Mouse (Mus musculus): ENCODE data around the gene Dop1b. TPM values are rescaled to one million over a fixed set of nuclear protein-coding genes. Genes with fewer than 3 reads are reported as not detected.
A peak's percentile ranks its signal among the peaks of the same experiment; 100 is the strongest.
"Not testable (repeated sequence)": the region's sequence is repeated elsewhere in the genome, so short reads cannot be mapped to it uniquely, and the experiment has no call there.

Dop1b gene
- polyA plus RNA-seq, 1 experiment from 2014 or later: 20.4 TPM

DNA sequence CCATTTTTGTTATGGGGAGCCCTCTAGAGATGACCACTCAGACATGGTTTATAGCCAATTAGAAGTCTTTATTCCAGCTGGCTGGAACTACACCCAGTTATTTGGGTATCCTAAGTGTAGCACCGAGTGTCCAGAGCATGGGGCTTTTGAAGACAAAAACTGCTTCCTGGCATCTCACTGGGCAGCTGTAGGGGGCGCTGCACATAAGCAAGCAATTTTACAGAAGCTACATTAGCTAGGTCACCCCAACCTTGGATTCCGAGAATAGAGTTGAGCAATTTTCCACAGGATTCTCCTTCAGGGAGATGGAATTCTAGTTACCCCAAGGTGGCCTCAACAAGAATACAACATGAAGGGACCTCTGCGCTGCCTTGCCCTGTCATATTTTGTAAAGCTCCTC lies 113.1 kb downstream of the Dop1b start:
- Histone ChIP-seq H3K4me2 (replicated peaks; ENCODE audit: low read depth, low read length) (no peak overlapping the region), H3K9ac (replicated peaks; ENCODE audit: low read depth, low read length) (no peak overlapping the region), H3K9me3 (ENCODE audit: control insufficient read depth, low read depth, low read length) (peaks cover 8% of the 10 kb centered on the region; the same call in 1 of the 2 replicates), H3K4me3 (ENCODE audit: low read depth, low read length) (no peak overlapping the region), H3K4me1 (ENCODE audit: control insufficient read depth, insufficient read depth, low read length) (no peaks in the 10 kb centered on the region), H3K27me3 (ENCODE audit: control insufficient read depth, insufficient read depth, low read length) (no peaks in the 10 kb centered on the region), H3K36me3 (ENCODE audit: control insufficient read depth, insufficient read depth, low read length) (no peaks in the 10 kb centered on the region), H3K27ac (ENCODE audit: low read length) (no peak overlapping the region)
- ATAC-seq (ENCODE audit: insufficient number of reproducible peaks, insufficient read depth, low FRiP score, low read depth): no peak
- WGBS: 83% methylated on average over 4 of the region's 4 CpGs

DNA sequence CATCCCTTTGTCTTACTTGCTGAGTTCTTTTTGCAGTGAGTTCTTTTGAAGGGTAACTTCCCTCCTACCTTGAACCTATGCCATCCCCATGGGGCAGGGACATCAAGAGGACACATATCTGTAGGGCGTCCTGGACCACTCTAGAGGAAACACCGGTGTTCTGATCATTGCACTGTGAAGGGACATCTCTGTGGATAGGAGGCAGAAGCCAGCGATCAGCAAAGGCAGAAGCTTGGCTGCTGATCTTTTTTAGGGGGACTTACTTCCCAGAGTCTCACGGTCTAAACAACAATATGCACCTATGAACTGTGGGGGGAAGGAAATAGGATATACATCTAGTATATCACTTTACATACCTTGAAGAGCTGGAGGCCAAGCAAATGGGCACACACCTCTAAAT lies 113.8 kb downstream of the Dop1b start:
- Histone ChIP-seq H3K27me3 (ENCODE audit: control insufficient read depth, insufficient read depth, low read length) (no peaks in the 10 kb centered on the region), H3K4me3 (ENCODE audit: low read depth, low read length) (no peak overlapping the region), H3K4me2 (replicated peaks; ENCODE audit: low read depth, low read length) (no peak overlapping the region), H3K9ac (replicated peaks; ENCODE audit: low read depth, low read length) (no peak overlapping the region), H3K9me3 (ENCODE audit: control insufficient read depth, low read depth, low read length) (peaks cover 8% of the 10 kb centered on the region; the same call in 1 of the 2 replicates), H3K4me1 (ENCODE audit: control insufficient read depth, insufficient read depth, low read length) (no peaks in the 10 kb centered on the region), H3K27ac (ENCODE audit: low read length) (no peak overlapping the region), H3K36me3 (ENCODE audit: control insufficient read depth, insufficient read depth, low read length) (no peaks in the 10 kb centered on the region)
- 84% methylated on average over 4 of the region's 4 CpGs for WGBS
- ATAC-seq (ENCODE audit: insufficient number of reproducible peaks, insufficient read depth, low FRiP score, low read depth): no peak

DNA sequence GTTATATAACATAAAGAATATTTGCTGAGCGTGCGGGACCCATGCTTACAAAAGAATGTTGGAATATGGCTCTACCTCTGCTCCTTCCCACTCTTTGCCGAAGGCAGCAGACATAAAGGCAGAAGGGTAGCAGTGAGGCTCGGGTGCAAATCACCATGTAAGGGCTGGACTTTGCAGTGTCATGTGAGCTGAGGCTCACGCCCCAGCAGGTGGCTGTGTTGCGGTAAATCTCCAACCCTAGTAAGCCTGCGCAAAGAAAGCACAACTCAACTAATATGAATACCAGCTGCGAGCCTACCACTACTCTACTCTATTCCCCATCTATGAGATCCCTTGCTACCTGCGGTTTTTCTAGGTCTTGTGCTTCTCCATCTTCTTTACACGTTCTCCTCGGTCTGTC lies 114.3 kb downstream of the Dop1b start:
- ATAC-seq (ENCODE audit: insufficient number of reproducible peaks, insufficient read depth, low FRiP score, low read depth): no peak
- H3K4me3 ChIP-seq (ENCODE audit: low read depth, low read length): no peak overlapping the region
- no peaks in the 10 kb centered on the region for H3K4me1 ChIP-seq (ENCODE audit: control insufficient read depth, insufficient read depth, low read length)
- peaks cover 8% of the 10 kb centered on the region; the same call in 1 of the 2 replicates for H3K9me3 ChIP-seq (ENCODE audit: control insufficient read depth, low read depth, low read length)
- no peaks in the 10 kb centered on the region for H3K36me3 ChIP-seq (ENCODE audit: control insufficient read depth, insufficient read depth, low read length)
- H3K27ac ChIP-seq (ENCODE audit: low read length): no peak overlapping the region
- no peak overlapping the region for H3K4me2 ChIP-seq (replicated peaks; ENCODE audit: low read depth, low read length)
- no peak overlapping the region for H3K9ac ChIP-seq (replicated peaks; ENCODE audit: low read depth, low read length)
- 64% methylated on average over 11 of the region's 11 CpGs for WGBS
- H3K27me3 ChIP-seq (ENCODE audit: control insufficient read depth, insufficient read depth, low read length): no peaks in the 10 kb centered on the region

DNA sequence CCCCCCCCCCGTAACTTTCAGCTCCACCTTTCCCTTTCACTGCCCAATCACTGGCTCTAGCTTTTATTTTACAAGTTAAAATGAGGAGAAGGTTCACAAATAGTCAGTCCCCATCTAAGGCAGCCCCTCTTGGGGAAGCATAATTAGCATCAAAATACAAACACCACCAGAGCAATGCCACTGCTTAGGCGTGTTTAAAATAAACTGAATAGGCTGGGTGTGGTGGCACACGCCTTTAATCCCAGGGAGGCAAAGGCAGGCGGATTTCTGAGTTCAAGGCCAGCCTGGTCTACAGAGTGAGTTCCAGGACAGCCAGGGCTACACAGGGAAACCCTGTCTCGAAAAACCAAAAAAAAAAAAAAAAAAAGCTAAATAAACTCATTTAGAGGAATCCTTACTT lies 114.8 kb downstream of the Dop1b start:
- H3K27me3 ChIP-seq (ENCODE audit: control insufficient read depth, insufficient read depth, low read length); H3K4me2 ChIP-seq (replicated peaks; ENCODE audit: low read depth, low read length); H3K36me3 ChIP-seq (ENCODE audit: control insufficient read depth, insufficient read depth, low read length); H3K9ac ChIP-seq (replicated peaks; ENCODE audit: low read depth, low read length); ATAC-seq (ENCODE audit: insufficient number of reproducible peaks, insufficient read depth, low FRiP score, low read depth); H3K9me3 ChIP-seq (ENCODE audit: control insufficient read depth, low read depth, low read length); H3K27ac ChIP-seq (ENCODE audit: low read length); H3K4me1 ChIP-seq (ENCODE audit: control insufficient read depth, insufficient read depth, low read length); H3K4me3 ChIP-seq (ENCODE audit: low read depth, low read length): not testable (repeated sequence)
- WGBS: 53% methylated on average over 5 of the region's 5 CpGs

DNA sequence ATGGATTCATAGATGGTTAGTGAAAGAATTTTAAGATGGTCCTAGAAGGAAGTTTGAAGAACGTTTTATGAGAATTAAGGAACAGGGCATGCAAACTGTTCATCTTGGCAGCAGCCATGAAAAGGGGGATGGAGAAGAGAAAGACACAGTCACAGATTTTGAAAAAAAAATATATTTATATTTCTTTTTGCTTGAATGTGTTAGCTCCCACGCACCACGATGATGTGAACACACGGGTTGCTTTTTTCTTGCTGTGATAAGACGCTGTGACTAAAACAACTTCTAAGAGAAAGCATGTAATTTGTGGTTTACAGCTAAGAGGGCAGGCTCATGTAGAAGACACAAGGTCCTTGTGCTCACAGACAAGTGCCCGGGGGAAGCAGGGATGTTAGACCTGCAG lies 115.2 kb downstream of the Dop1b start:
- H3K4me1 ChIP-seq (ENCODE audit: control insufficient read depth, insufficient read depth, low read length): no peaks in the 10 kb centered on the region
- no peaks in the 10 kb centered on the region for H3K36me3 ChIP-seq (ENCODE audit: control insufficient read depth, insufficient read depth, low read length)

DNA sequence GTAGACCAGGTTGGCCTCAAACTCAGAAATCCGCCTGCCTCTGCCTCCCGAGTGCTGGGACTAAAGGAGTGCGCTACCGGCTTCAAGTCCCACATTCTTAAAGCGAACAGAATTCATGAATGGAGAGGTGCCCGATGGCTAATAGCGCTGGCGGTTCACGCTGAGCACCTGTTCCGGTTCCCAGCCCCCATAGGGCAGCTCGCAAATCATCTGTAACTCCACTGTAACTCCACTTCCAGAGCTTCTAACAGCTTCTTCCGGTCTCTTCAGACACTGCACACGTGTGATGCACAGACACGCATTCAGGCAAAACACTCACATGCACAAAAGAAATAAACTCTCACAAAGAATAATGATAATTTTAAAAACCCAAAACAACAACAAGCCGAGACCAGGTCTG lies 117.8 kb downstream of the Dop1b start:
- Histone ChIP-seq H3K27ac (ENCODE audit: low read length) (no peak overlapping the region), H3K9ac (replicated peaks; ENCODE audit: low read depth, low read length) (no peak overlapping the region), H3K4me3 (ENCODE audit: low read depth, low read length) (no peak overlapping the region), H3K36me3 (ENCODE audit: control insufficient read depth, insufficient read depth, low read length) (no peaks in the 10 kb centered on the region), H3K9me3 (ENCODE audit: control insufficient read depth, low read depth, low read length) (no peaks in the 10 kb centered on the region), H3K4me2 (replicated peaks; ENCODE audit: low read depth, low read length) (no peak overlapping the region), H3K4me1 (ENCODE audit: control insufficient read depth, insufficient read depth, low read length) (peaks cover 9% of the 10 kb centered on the region), H3K27me3 (ENCODE audit: control insufficient read depth, insufficient read depth, low read length) (no peaks in the 10 kb centered on the region)
- 92% methylated on average over 15 of the region's 15 CpGs for WGBS
- no peak for ATAC-seq (ENCODE audit: insufficient number of reproducible peaks, insufficient read depth, low FRiP score, low read depth)

More for the DNA sequence above, 115.2 kb downstream of the Dop1b start:
- H3K9me3 ChIP-seq (ENCODE audit: control insufficient read depth, low read depth, low read length): peaks cover 8% of the 10 kb centered on the region; the same call in 1 of the 2 replicates
- no peak for ATAC-seq (ENCODE audit: insufficient number of reproducible peaks, insufficient read depth, low FRiP score, low read depth)
- no peak overlapping the region for H3K9ac ChIP-seq (replicated peaks; ENCODE audit: low read depth, low read length)
- H3K4me3 ChIP-seq (ENCODE audit: low read depth, low read length): no peak overlapping the region
- no peaks in the 10 kb centered on the region for H3K27me3 ChIP-seq (ENCODE audit: control insufficient read depth, insufficient read depth, low read length)
- H3K27ac ChIP-seq (ENCODE audit: low read length): no peak overlapping the region
- WGBS: 86% methylated on average over 6 of the region's 6 CpGs
- H3K4me2 ChIP-seq (replicated peaks; ENCODE audit: low read depth, low read length): no peak overlapping the region

DNA sequence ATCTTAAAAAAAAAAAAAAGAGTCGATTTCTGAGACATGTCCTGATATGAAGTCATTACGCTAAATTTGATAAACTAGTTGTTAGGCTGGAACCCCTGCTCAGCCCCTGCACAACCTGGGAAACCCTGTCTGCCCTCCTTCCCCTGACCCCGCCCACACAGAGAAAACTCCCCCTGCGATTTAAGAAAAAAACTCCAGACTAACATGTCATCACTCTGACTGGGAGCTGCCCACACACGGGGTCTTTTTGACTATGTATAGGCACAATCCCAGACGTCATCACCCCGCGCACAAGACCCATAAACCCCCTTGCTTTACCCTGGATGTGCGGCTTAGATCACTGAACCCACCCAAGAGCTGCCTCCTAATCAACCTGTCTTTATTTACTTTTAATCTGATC lies 118.4 kb downstream of the Dop1b start:
- Histone ChIP-seq H3K36me3 (ENCODE audit: control insufficient read depth, insufficient read depth, low read length) (no peaks in the 10 kb centered on the region), H3K4me2 (replicated peaks; ENCODE audit: low read depth, low read length) (no peak overlapping the region), H3K4me3 (ENCODE audit: low read depth, low read length) (no peak overlapping the region), H3K27me3 (ENCODE audit: control insufficient read depth, insufficient read depth, low read length) (no peaks in the 10 kb centered on the region), H3K4me1 (ENCODE audit: control insufficient read depth, insufficient read depth, low read length) (peaks cover 9% of the 10 kb centered on the region), H3K27ac (ENCODE audit: low read length) (no peak overlapping the region), H3K9me3 (ENCODE audit: control insufficient read depth, low read depth, low read length) (no peaks in the 10 kb centered on the region), H3K9ac (replicated peaks; ENCODE audit: low read depth, low read length) (no peak overlapping the region)
- WGBS: 83% methylated on average over 9 of the region's 9 CpGs
- no peak for ATAC-seq (ENCODE audit: insufficient number of reproducible peaks, insufficient read depth, low FRiP score, low read depth)

DNA sequence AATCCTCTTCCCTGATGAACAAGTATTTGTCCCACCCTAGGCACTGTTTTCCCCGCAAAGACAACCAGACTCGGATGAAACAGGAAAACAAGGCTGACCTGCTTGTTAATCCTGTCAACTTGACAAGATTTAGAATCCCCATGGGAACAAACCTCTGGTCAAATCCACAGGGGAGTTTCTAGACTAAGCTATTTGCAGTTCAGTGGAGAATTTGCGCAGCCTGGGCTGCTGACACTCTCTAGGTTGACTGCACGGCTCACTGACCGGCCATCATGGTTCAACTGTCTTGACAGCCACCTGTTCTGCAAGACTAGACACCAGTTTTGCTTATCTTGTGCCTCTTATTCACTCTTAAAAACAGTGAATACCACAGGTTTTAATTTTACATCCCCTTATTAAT lies 119.2 kb downstream of the Dop1b start:
- Histone ChIP-seq H3K9me3 (ENCODE audit: control insufficient read depth, low read depth, low read length) (no peaks in the 10 kb centered on the region), H3K4me3 (ENCODE audit: low read depth, low read length) (no peak overlapping the region), H3K9ac (replicated peaks; ENCODE audit: low read depth, low read length) (no peak overlapping the region), H3K4me1 (ENCODE audit: control insufficient read depth, insufficient read depth, low read length) (peaks cover 9% of the 10 kb centered on the region), H3K36me3 (ENCODE audit: control insufficient read depth, insufficient read depth, low read length) (no peaks in the 10 kb centered on the region), H3K27ac (ENCODE audit: low read length) (no peak overlapping the region), H3K4me2 (replicated peaks; ENCODE audit: low read depth, low read length) (no peak overlapping the region), H3K27me3 (ENCODE audit: control insufficient read depth, insufficient read depth, low read length) (no peaks in the 10 kb centered on the region)
- WGBS: 71% methylated on average over 5 of the region's 5 CpGs
- no peak for ATAC-seq (ENCODE audit: insufficient number of reproducible peaks, insufficient read depth, low FRiP score, low read depth)

DNA sequence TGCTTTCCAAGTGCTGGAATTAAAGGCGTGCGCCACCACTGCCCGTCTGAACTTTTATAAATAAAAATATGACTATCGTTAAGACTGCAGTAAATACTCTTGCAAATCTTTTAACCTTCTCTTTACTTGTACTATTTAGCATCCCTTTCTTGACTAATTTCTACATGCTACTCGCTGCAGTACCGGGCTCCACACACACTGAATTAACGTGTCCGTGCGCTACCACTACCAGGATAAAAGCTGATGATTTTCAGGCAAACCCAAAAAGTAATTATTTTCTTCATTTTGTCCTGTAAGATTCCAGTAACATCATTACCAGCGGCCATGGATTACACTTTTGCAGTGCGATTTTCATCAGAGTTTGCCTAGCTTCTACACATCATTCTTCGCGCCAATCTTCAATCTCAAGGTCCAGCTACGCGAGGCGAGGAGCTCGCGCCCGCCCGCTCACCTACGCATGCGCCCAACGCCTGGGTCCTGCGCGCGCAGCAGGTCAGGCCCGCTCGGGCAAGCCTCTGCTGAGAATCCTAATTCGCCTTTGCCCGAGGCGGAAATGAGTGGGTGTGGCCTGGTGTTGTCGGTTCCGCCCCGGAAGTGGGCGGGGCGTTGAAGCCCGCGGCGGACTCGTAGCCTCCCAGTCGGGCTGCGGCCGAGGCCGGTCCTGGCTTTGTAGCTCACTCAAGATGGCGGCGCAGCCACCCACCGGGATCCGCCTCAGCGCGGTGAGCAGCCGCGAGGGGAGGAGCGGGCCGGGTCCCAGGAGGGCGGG lies 120.1 kb downstream of the Dop1b start, which contains the start of gene Morc3:
Morc3 (plus strand) TSS at position 495 of the 769 bp plus-strand sequence.
- peak within 1 kb of the TSS; percentile 57 for H3K4me2 ChIP-seq (replicated peaks; ENCODE audit: low read depth, low read length)
- H3K4me1 ChIP-seq (ENCODE audit: control insufficient read depth, insufficient read depth, low read length): peaks cover 9% of the 10 kb centered on the region
- H3K4me3 ChIP-seq (ENCODE audit: low read depth, low read length): peak within 1 kb of the TSS; percentile 87
- H3K27ac ChIP-seq (ENCODE audit: low read length): peak within 1 kb of the TSS; percentile 96
- WGBS: 11% methylated on average over 53 of the region's 55 CpGs
- peak within 1 kb of the TSS; percentile 93 for H3K9ac ChIP-seq (replicated peaks; ENCODE audit: low read depth, low read length)
- no peaks in the 10 kb centered on the region for H3K9me3 ChIP-seq (ENCODE audit: control insufficient read depth, low read depth, low read length)
- H3K36me3 ChIP-seq (ENCODE audit: control insufficient read depth, insufficient read depth, low read length): no peaks in the 10 kb centered on the region
- peak; percentile 97 for ATAC-seq (ENCODE audit: insufficient number of reproducible peaks, insufficient read depth, low FRiP score, low read depth)
- no peaks in the 10 kb centered on the region for H3K27me3 ChIP-seq (ENCODE audit: control insufficient read depth, insufficient read depth, low read length)
